Mouse (Mus musculus) kidney, embryonic 16.5 days (tissue): ENCODE data around the gene Dock8. TPM values are rescaled to one million over a fixed set of nuclear protein-coding genes. Genes with fewer than 3 reads are reported as not detected.

ENCODE experiments used
- ATAC-seq: fragments of 200-750 bp; cut with Nextera tagmentation; 2 replicates; pipeline ENCODE4 v1.8.0; 2017; ENCODE audit warnings: moderate TSS enrichment; ENCODE audit not compliant: low FRiP score, low TSS enrichment
- H3K27ac ChIP-seq: fragments of 300-500 bp; sonication (generic); 2 replicates; pipeline ENCODE4 v1.5.1; 2014; ENCODE audit warnings: low read length
- H3K27me3 ChIP-seq: fragments of 300-500 bp; sonication (generic); 2 replicates; pipeline ENCODE4 v1.6.1; 2014; ENCODE audit warnings: low read length, control low read depth, mixed read lengths; ENCODE audit not compliant: insufficient read depth
- H3K36me3 ChIP-seq: fragments of 300-500 bp; sonication (generic); 2 replicates; pipeline ENCODE4 v1.6.1; 2014; ENCODE audit warnings: low read length, control low read depth, mixed read lengths; ENCODE audit not compliant: insufficient read depth
- H3K4me1 ChIP-seq: fragments of 300-500 bp; sonication (generic); 2 replicates; pipeline ENCODE4 v1.6.1; 2014; ENCODE audit warnings: low read length, control low read depth, mixed read lengths; ENCODE audit not compliant: insufficient read depth
- H3K4me2 ChIP-seq: fragments of 300-500 bp; sonication (generic); replicated peaks from 2 replicates; pipeline ENCODE4 v1.6.1; 2014; ENCODE audit warnings: low read depth, low read length
- H3K4me3 ChIP-seq: fragments of 300-500 bp; sonication (generic); 2 replicates; pipeline ENCODE4 v1.5.1; 2014; ENCODE audit warnings: mild to moderate bottlenecking, low read length
- H3K9ac ChIP-seq: fragments of 300-500 bp; sonication (generic); replicated peaks from 2 replicates; pipeline ENCODE4 v1.6.1; 2014; ENCODE audit warnings: low read length
- H3K9me3 ChIP-seq: fragments of 300-500 bp; sonication (generic); 2 replicates; pipeline ENCODE4 v1.6.1; 2016; ENCODE audit warnings: low read length, control low read depth
- WGBS: fragments of 180-500 bp; shearing (Covaris S2); extraction: QIAGEN DNeasy Blood & Tissue Kit; methylation state at CpG from one replicate; pipeline ENCODE4 v1.1.7; 2014; 5-methylcytosine and 5-hydroxymethylcytosine counted together
- polyA plus RNA-seq: library from polyadenylated mRNA; unstranded; fragments of >200 nt; fragmentation: Nextera tagmentation; extraction: Ambion mirVana; gene quantifications from 2 replicates; pipeline ENCODE4 v1.2.1, GENCODE M21; 2015

The Dock8 gene
- polyA plus RNA-seq, 1 experiment from 2014 or later = 3.9 TPM

- no peak overlapping the region for H3K4me2 ChIP-seq
- no peaks in the 10 kb centered on the region for H3K9me3 ChIP-seq
- no peaks in the 10 kb centered on the region for H3K36me3 ChIP-seq
- 28% methylated on average over 8 of the region's 8 CpGs for WGBS
- no peak overlapping the region for H3K4me3 ChIP-seq
- H3K9ac ChIP-seq = no peak overlapping the region
- peak; percentile 51; the same call in 1 of the 2 replicates for ATAC-seq
- H3K27ac ChIP-seq = no peak overlapping the region
- H3K27me3 ChIP-seq = no peaks in the 10 kb centered on the region
- H3K4me1 ChIP-seq = peaks cover 4% of the 10 kb centered on the region; the same call in 1 of the 2 replicates
Observed at GRCm38 (mm10) chr19:25149788-25150187, 150.5 kb downstream of the Dock8 start.

- Histone ChIP-seq H3K4me3 (no peak overlapping the region), H3K4me1 (peaks cover 3% of the 10 kb centered on the region; the same call in 1 of the 2 replicates), H3K9ac (no peak overlapping the region), H3K4me2 (no peak overlapping the region), H3K36me3 (no peaks in the 10 kb centered on the region), H3K27ac (no peak overlapping the region), H3K9me3 (no peaks in the 10 kb centered on the region), H3K27me3 (no peaks in the 10 kb centered on the region)
- 79% methylated on average over 7 of the region's 7 CpGs for WGBS
- ATAC-seq = no peak
Observed at GRCm38 (mm10) chr19:25154506-25155178, 155.3 kb downstream of the Dock8 start.

GRCm38 (mm10) chr19:25155250-25155649, 155.9 kb downstream of the Dock8 start:
- no peak overlapping the region for H3K9ac ChIP-seq
- H3K4me2 ChIP-seq = no peak overlapping the region
- no peaks in the 10 kb centered on the region for H3K27me3 ChIP-seq
- H3K4me3 ChIP-seq = no peak overlapping the region
- WGBS = 90% methylated on average over 7 of the region's 7 CpGs
- H3K27ac ChIP-seq = no peak overlapping the region
- H3K36me3 ChIP-seq = no peaks in the 10 kb centered on the region
- ATAC-seq = no peak
- H3K4me1 ChIP-seq = no peaks in the 10 kb centered on the region
- H3K9me3 ChIP-seq = no peaks in the 10 kb centered on the region

- no peak overlapping the region for H3K27ac ChIP-seq
- H3K4me3 ChIP-seq = no peak overlapping the region
- H3K4me2 ChIP-seq = no peak overlapping the region
- ATAC-seq = no peak
- WGBS = 76% methylated on average over 11 of the region's 11 CpGs
- no peaks in the 10 kb centered on the region for H3K36me3 ChIP-seq
- no peaks in the 10 kb centered on the region for H3K4me1 ChIP-seq
- H3K9ac ChIP-seq = no peak overlapping the region
- no peaks in the 10 kb centered on the region for H3K27me3 ChIP-seq
- H3K9me3 ChIP-seq = no peaks in the 10 kb centered on the region
Observed at GRCm38 (mm10) chr19:25155709-25156108, 156.4 kb downstream of the Dock8 start.

- Histone ChIP-seq H3K36me3 (no peaks in the 10 kb centered on the region), H3K4me3 (no peak overlapping the region), H3K27me3 (no peaks in the 10 kb centered on the region; the same call in 1 of the 2 replicates), H3K27ac (no peak overlapping the region), H3K9ac (no peak overlapping the region), H3K4me1 (no peaks in the 10 kb centered on the region), H3K9me3 (no peaks in the 10 kb centered on the region), H3K4me2 (no peak overlapping the region)
- ATAC-seq = no peak
- 88% methylated on average over 3 of the region's 3 CpGs for WGBS
Observed at GRCm38 (mm10) chr19:25162270-25162669, 162.9 kb downstream of the Dock8 start.

GRCm38 (mm10) chr19:25163426-25163825, 164.1 kb downstream of the Dock8 start:
- Histone ChIP-seq H3K4me2 (no peak overlapping the region), H3K4me1 (no peaks in the 10 kb centered on the region), H3K36me3 (no peaks in the 10 kb centered on the region), H3K4me3 (no peak overlapping the region), H3K27ac (no peak overlapping the region), H3K27me3 (no peaks in the 10 kb centered on the region; the same call in 1 of the 2 replicates), H3K9me3 (no peaks in the 10 kb centered on the region), H3K9ac (no peak overlapping the region)
- 83% methylated on average over 12 of the region's 12 CpGs for WGBS
- no peak for ATAC-seq

- no peaks in the 10 kb centered on the region for H3K27me3 ChIP-seq
- WGBS = 52% methylated on average over 9 of the region's 9 CpGs
- H3K4me2 ChIP-seq = no peak overlapping the region
- H3K9ac ChIP-seq = no peak overlapping the region
- no peak for ATAC-seq
- H3K36me3 ChIP-seq = no peaks in the 10 kb centered on the region
- no peaks in the 10 kb centered on the region for H3K9me3 ChIP-seq
- no peak overlapping the region for H3K27ac ChIP-seq
- H3K4me3 ChIP-seq = no peak overlapping the region
- no peaks in the 10 kb centered on the region for H3K4me1 ChIP-seq
Observed at GRCm38 (mm10) chr19:25166412-25166811, 167.1 kb downstream of the Dock8 start.

- WGBS = 34% methylated on average over 10 of the region's 10 CpGs
- Histone ChIP-seq H3K4me2 (no peak overlapping the region), H3K9me3 (no peaks in the 10 kb centered on the region), H3K27ac (no peak overlapping the region), H3K27me3 (no peaks in the 10 kb centered on the region), H3K36me3 (no peaks in the 10 kb centered on the region), H3K4me1 (0 out of 2 replicates have a peak, but pooled peaks cover 3% of the 10 kb centered on the region), H3K4me3 (no peak overlapping the region), H3K9ac (no peak overlapping the region)
- ATAC-seq = peak; percentile 46; the same call in 1 of the 2 replicates
Observed at GRCm38 (mm10) chr19:25171395-25171794, 172.1 kb downstream of the Dock8 start.

GRCm38 (mm10) chr19:25176746-25177145, 177.4 kb downstream of the Dock8 start:
- Histone ChIP-seq H3K27ac (no peak overlapping the region), H3K4me3 (no peak overlapping the region), H3K9me3 (no peaks in the 10 kb centered on the region), H3K9ac (no peak overlapping the region), H3K4me2 (no peak overlapping the region), H3K27me3 (no peaks in the 10 kb centered on the region), H3K36me3 (no peaks in the 10 kb centered on the region), H3K4me1 (0 out of 2 replicates have a peak, but pooled peaks cover 3% of the 10 kb centered on the region)
- ATAC-seq = no peak
- WGBS = 92% methylated on average over 11 of the region's 11 CpGs

GRCm38 (mm10) chr19:25180024-25180423, 180.7 kb downstream of the Dock8 start:
- no peak overlapping the region for H3K9ac ChIP-seq
- 86% methylated on average over 6 of the region's 6 CpGs for WGBS
- no peak overlapping the region for H3K4me2 ChIP-seq
- no peak overlapping the region for H3K4me3 ChIP-seq
- ATAC-seq = no peak
- no peaks in the 10 kb centered on the region for H3K36me3 ChIP-seq
- peaks cover 14% of the 10 kb centered on the region for H3K4me1 ChIP-seq
- H3K9me3 ChIP-seq = no peaks in the 10 kb centered on the region
- no peaks in the 10 kb centered on the region for H3K27me3 ChIP-seq
- no peak overlapping the region for H3K27ac ChIP-seq
